Mouse (Mus musculus) brain, embryonic 14.5 days (tissue): ENCODE measurements at regions not wholly inside any gene's neighbourhood (a gene's known extent, or its start where the extent isn't known, plus 50 kb on each side); places are given as distances from the start of the nearest gene placed in this dataset.

ENCODE experiments used
- DNase-seq: peaks from one replicate; pipeline ENCODE4 v3.0.0-alpha.2; 2011; ENCODE audit warnings: low read depth
- CTCF ChIP-seq: fragments of 200-500 bp; IDR thresholded peaks from 2 replicates; pipeline ENCODE4 v1.5.1; 2012; ENCODE audit warnings: inconsistent platforms, mild to moderate bottlenecking, moderate library complexity, borderline replicate concordance; ENCODE audit not compliant: insufficient read depth, insufficient read length; ENCODE audit errors: extremely low read depth
- POLR2A ChIP-seq: fragments of 200-500 bp; IDR thresholded peaks from 2 replicates; pipeline ENCODE4 v1.6.1; 2012; ENCODE audit warnings: mild to moderate bottlenecking, inconsistent platforms, borderline replicate concordance; ENCODE audit not compliant: poor library complexity, insufficient read depth, insufficient read length, severe bottlenecking; ENCODE audit errors: extremely low read depth

DNA sequence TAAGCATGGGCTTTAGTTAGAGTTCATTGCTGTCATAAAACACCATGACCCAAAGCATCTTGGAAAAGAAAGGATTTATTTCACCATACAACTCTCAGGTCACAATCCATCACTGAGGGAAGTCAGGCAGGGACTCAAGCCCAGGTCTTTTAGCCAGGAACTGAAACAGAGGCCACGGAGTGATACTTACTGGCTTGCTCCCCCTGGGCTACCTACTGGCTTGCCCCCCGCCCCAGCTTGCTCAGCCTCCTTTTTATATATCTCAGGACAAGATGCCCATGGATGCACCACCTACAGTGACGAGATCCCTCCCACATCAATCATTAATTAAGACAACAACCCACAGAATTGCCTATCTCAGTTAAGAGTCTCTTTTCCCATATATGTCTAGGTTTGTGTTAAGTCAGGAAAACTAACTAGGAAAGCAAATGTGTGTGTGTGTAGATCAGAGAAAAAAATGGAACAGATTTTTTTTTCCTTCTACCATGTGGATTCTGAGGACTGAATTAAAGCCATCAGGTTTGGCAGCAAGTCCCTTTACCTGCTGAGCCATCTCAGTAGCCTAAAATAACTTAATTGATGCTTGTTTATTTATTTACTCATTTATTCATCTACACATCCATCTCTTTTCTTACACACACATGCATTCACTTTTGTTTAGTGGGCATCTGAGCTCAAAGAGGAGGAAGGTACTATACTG lies 87.2 kb downstream of the Cxcl12 start:
- DNase-seq = peak; percentile 37
- no peak for TF ChIP-seq CTCF
- TF ChIP-seq POLR2A = no peak

GRCm38 (mm10) chr6:117256099-117256471 lies 87.8 kb downstream of the Cxcl12 start:
- DNase-seq = no peak
- no peak for TF ChIP-seq POLR2A

GRCm38 (mm10) chr6:117257591-117257990 lies 89.3 kb downstream of the Cxcl12 start:
- TF ChIP-seq POLR2A = no peak
- TF ChIP-seq CTCF = no peak
- no peak for DNase-seq

- DNase-seq = no peak
- no peak for TF ChIP-seq POLR2A
- no peak for TF ChIP-seq CTCF
Measured at GRCm38 (mm10) chr6:117267906-117268305, 99.6 kb downstream of the Cxcl12 start.

DNA sequence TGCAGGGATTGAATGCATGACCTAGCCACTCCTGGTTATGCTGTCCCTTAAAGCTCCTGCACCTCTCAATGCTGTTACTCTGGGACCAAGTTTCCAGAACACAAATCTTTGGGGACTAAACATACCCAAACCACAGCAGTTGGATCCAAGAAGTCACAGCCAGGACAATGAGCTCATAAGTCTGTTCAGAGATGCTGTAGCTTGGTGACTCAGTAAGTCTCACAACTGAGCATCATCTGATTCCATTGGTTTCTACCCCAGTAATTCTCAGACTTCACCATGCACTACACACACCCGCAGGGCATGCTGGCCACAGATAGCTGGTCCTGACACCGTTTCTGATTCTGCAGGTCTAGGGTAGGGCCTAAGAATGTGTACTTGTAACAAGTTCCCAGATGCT lies 100.0 kb downstream of the Cxcl12 start:
- TF ChIP-seq CTCF = no peak
- no peak for TF ChIP-seq POLR2A
- DNase-seq = no peak

- TF ChIP-seq POLR2A (no peak), CTCF (no peak)
- no peak for DNase-seq
Measured at GRCm38 (mm10) chr6:117270261-117270660, 101.9 kb downstream of the Cxcl12 start.

GRCm38 (mm10) chr6:117271562-117272226 lies 103.4 kb downstream of the Cxcl12 start:
- DNase-seq = peak; percentile 64
- no peak for TF ChIP-seq CTCF

GRCm38 (mm10) chr6:117272227-117272955 lies 104.1 kb downstream of the Cxcl12 start:
- TF ChIP-seq CTCF (no peak), POLR2A (no peak)
- DNase-seq = no peak

DNA sequence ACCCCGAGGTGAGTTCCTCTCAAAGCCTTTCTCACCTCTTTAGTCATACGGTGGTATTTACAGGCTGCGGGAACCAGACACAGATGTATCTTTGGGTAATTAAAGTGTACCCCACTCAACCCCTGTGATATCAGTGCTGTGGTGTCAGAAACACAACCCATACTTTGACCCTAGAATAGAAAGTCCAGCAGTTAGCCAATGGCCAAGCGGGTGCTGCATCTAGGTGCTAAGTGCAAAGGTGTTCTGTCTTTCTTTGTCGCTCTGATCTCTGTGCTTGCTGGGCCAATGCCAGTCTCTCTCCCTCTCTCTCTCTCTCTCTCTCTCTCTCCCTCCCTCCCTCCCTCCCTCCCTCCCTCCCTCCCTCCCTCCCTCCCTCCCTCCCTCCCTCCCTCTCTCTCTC lies 107.6 kb downstream of the Cxcl12 start:
- TF ChIP-seq POLR2A (no peak), CTCF (no peak)

GRCm38 (mm10) chr6:117276850-117277249 lies 108.5 kb downstream of the Cxcl12 start:
- no peak for TF ChIP-seq CTCF
- TF ChIP-seq POLR2A = no peak
- DNase-seq = no peak

More for the DNA sequence above, 107.6 kb downstream of the Cxcl12 start:
- no peak for DNase-seq

GRCm38 (mm10) chr6:117279297-117279696 lies 111.0 kb downstream of the Cxcl12 start:
- TF ChIP-seq POLR2A (no peak), CTCF (no peak)
- DNase-seq = peak; percentile 16

- TF ChIP-seq CTCF (no peak), POLR2A (no peak)
- DNase-seq = peak; percentile 66
Measured at GRCm38 (mm10) chr6:117279786-117280411, 111.6 kb downstream of the Cxcl12 start.

DNA sequence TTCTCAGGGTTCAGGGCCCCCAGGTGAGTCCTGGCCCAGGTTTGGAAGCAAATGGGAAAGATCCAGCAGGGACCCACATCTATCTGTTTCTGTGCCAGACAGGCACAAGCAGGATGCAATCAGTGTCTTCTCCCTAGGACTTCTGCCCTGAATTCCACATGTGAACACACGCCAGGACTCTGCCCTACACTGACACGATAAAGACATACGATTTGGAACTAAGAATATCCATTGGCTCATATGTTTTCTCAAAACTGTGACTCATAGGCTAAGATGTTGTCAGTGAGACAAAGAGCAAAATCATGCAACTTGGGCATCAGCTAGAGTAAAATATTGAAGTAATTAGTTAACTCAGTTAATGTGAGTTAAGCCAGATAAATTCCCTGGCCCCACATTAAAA lies 112.6 kb downstream of the Cxcl12 start:
- no peak for TF ChIP-seq POLR2A
- no peak for TF ChIP-seq CTCF
- no peak for DNase-seq
